Mouse (Mus musculus) MEL (cell line): ENCODE data around the gene Tmem81. TPM values are rescaled to one million over a fixed set of nuclear protein-coding genes. Genes with fewer than 3 reads are reported as not detected.

ENCODE experiments used
- DNase-seq: peaks from one replicate; pipeline ENCODE4 v3.0.0; 2011; ENCODE audit warnings: low read depth, low spot score
- H3K27ac ChIP-seq: 2 replicates; pipeline ENCODE4 v1.5.1; 2012; ENCODE audit warnings: low read depth, mild to moderate bottlenecking, control low read depth, low read length, moderate library complexity; ENCODE audit not compliant: control insufficient read depth
- H3K27me3 ChIP-seq, 2 experiments: fragments of 150-350 bp in 1 of 2; sonication (generic) in 1 of 2; 2 replicates each; pipeline ENCODE4 v1.6.1; 2012; ENCODE audit warnings: low read length in 2 of 2, mild to moderate bottlenecking in 2 of 2, improper control_type of control experiment in 1 of 2, moderate library complexity in 1 of 2; ENCODE audit not compliant: insufficient read depth in 2 of 2, control insufficient read depth in 1 of 2
- H3K36me3 ChIP-seq, 2 experiments: 2 replicates each; pipeline ENCODE4 v1.6.1; 2012 to 2014; ENCODE audit warnings: low read length in 2 of 2, improper control_type of control experiment in 1 of 2, inconsistent platforms in 1 of 2, mild to moderate bottlenecking in 1 of 2; ENCODE audit not compliant: insufficient read depth in 2 of 2, control insufficient read depth in 1 of 2
- H3K4me1 ChIP-seq, 2 experiments: fragments of 150-350 bp in 1 of 2; sonication (generic) in 1 of 2; 2 replicates each; pipeline ENCODE4 v1.6.1; 2012; ENCODE audit warnings: low read length in 2 of 2, improper control_type of control experiment in 1 of 2, mild to moderate bottlenecking in 1 of 2; ENCODE audit not compliant: insufficient read depth in 2 of 2, control insufficient read depth in 1 of 2
- H3K4me3 ChIP-seq, 2 experiments: fragments of 150-350 bp in 1 of 2; sonication (generic) in 1 of 2; 2 replicates each; pipeline ENCODE4 v1.5.1; 2012; ENCODE audit warnings: low read depth in 2 of 2, low read length in 2 of 2, mild to moderate bottlenecking in 2 of 2, moderate library complexity in 2 of 2, control low read depth in 1 of 2, improper control_type of control experiment in 1 of 2; ENCODE audit not compliant: control insufficient read depth in 1 of 2, insufficient read depth in 1 of 2
- H3K79me2 ChIP-seq: 2 replicates; pipeline ENCODE4 v1.6.1; 2012; ENCODE audit warnings: mild to moderate bottlenecking, low read length, moderate library complexity; ENCODE audit not compliant: control insufficient read depth, poor library complexity, insufficient read depth
- H3K9ac ChIP-seq: 2 replicates; pipeline ENCODE4 v1.6.1; 2012; ENCODE audit warnings: low read depth, mild to moderate bottlenecking, control low read depth, low read length, moderate library complexity; ENCODE audit not compliant: control insufficient read depth, poor library complexity, severe bottlenecking
- H3K9me3 ChIP-seq: fragments of 150-350 bp; sonication (generic); replicated peaks from 2 replicates; pipeline ENCODE4 v1.6.1; 2012; ENCODE audit warnings: mild to moderate bottlenecking, low read length, improper control_type of control experiment, moderate library complexity; ENCODE audit not compliant: insufficient read depth
- CHD2 ChIP-seq: IDR thresholded peaks from 2 replicates; pipeline ENCODE4 v1.6.1; 2011; ENCODE audit warnings: low read length, improper control_type of control experiment
- CTCF ChIP-seq, 3 experiments: IDR thresholded peaks in 2 of 3; conservative IDR thresholded peaks in 1 of 3; 2 replicates each; pipeline ENCODE4 v1.5.1; 2011 to 2012; ENCODE audit warnings: low read length in 3 of 3, low read depth in 2 of 3, mild to moderate bottlenecking in 2 of 3, improper control_type of control experiment in 1 of 3, inconsistent platforms in 1 of 3, mixed read lengths in 1 of 3, moderate library complexity in 1 of 3; ENCODE audit not compliant: control insufficient read depth in 1 of 3, insufficient read depth in 1 of 3, poor library complexity in 1 of 3, severe bottlenecking in 1 of 3
- EP300 ChIP-seq, 2 experiments: IDR thresholded peaks; 2 replicates each; pipeline ENCODE4 v1.6.1; 2011; ENCODE audit warnings: improper control_type of control experiment in 2 of 2, low read length in 2 of 2, low read depth in 1 of 2, mild to moderate bottlenecking in 1 of 2
- ETS1 ChIP-seq: IDR thresholded peaks from 2 replicates; pipeline ENCODE4 v1.6.1; 2012; ENCODE audit warnings: low read depth, mild to moderate bottlenecking, inconsistent platforms, low read length, improper control_type of control experiment, moderate library complexity
- GATA1 ChIP-seq: IDR thresholded peaks from 2 replicates; pipeline ENCODE4 v1.6.1; 2011; ENCODE audit warnings: low read depth, low read length, improper control_type of control experiment
- HCFC1 ChIP-seq: IDR thresholded peaks from 2 replicates; pipeline ENCODE4 v1.6.1; 2012; ENCODE audit warnings: low read depth, mild to moderate bottlenecking, inconsistent platforms, low read length, improper control_type of control experiment, moderate library complexity
- JUND ChIP-seq: IDR thresholded peaks from 2 replicates; pipeline ENCODE4 v1.6.1; 2011; ENCODE audit warnings: low read depth, mild to moderate bottlenecking, improper control_type of control experiment, low read length
- MAFK ChIP-seq: IDR thresholded peaks from 2 replicates; pipeline ENCODE4 v1.6.1; 2011; ENCODE audit warnings: low read depth, mild to moderate bottlenecking, low read length, improper control_type of control experiment, borderline replicate concordance
- MAX ChIP-seq: IDR thresholded peaks from 2 replicates; pipeline ENCODE4 v1.6.1; 2011; ENCODE audit warnings: low read length, improper control_type of control experiment
- MEF2A ChIP-seq: IDR thresholded peaks from 2 replicates; pipeline ENCODE4 v1.6.1; 2014; ENCODE audit warnings: low read depth, mild to moderate bottlenecking, inconsistent platforms, low read length, improper control_type of control experiment; ENCODE audit not compliant: poor library complexity, insufficient replicate concordance, severe bottlenecking; ENCODE audit errors: extremely low read depth
- MXI1 ChIP-seq: IDR thresholded peaks from 2 replicates; pipeline ENCODE4 v1.6.1; 2011; ENCODE audit warnings: mild to moderate bottlenecking, low read depth, low read length, improper control_type of control experiment
- MYB ChIP-seq: IDR thresholded peaks from 2 replicates; pipeline ENCODE4 v1.6.1; 2011; ENCODE audit warnings: mild to moderate bottlenecking, low read depth, low read length, improper control_type of control experiment
- POLR2AphosphoS2 ChIP-seq: IDR thresholded peaks from 2 replicates; pipeline ENCODE4 v1.6.1; 2011; ENCODE audit warnings: low read length, improper control_type of control experiment
- POLR2AphosphoS5 ChIP-seq: IDR thresholded peaks from 2 replicates; pipeline ENCODE4 v1.6.1; 2012; ENCODE audit warnings: low read depth, borderline replicate concordance, mild to moderate bottlenecking, inconsistent platforms, low read length, moderate library complexity, mixed read lengths
- RAD21 ChIP-seq: IDR thresholded peaks from 2 replicates; pipeline ENCODE4 v1.6.1; 2011; ENCODE audit warnings: mild to moderate bottlenecking, low read depth, low read length, improper control_type of control experiment
- RCOR1 ChIP-seq: IDR thresholded peaks from 2 replicates; pipeline ENCODE4 v1.6.1; 2012; ENCODE audit warnings: low read depth, mild to moderate bottlenecking, inconsistent platforms, low read length, improper control_type of control experiment
- SIN3A ChIP-seq: IDR thresholded peaks from 2 replicates; pipeline ENCODE4 v1.6.1; 2012; ENCODE audit warnings: low read length, improper control_type of control experiment, inconsistent platforms
- SMC3 ChIP-seq: IDR thresholded peaks from 2 replicates; pipeline ENCODE4 v1.6.1; 2011; ENCODE audit warnings: low read depth, low read length, improper control_type of control experiment
- TAL1 ChIP-seq: IDR thresholded peaks from 2 replicates; pipeline ENCODE4 v1.6.1; 2012; ENCODE audit warnings: mild to moderate bottlenecking, inconsistent platforms, low read length, moderate library complexity, mixed read lengths
- UBTF ChIP-seq: IDR thresholded peaks from 2 replicates; pipeline ENCODE4 v1.6.1; 2012; ENCODE audit warnings: low read depth, mild to moderate bottlenecking, inconsistent platforms, low read length, improper control_type of control experiment, moderate library complexity, borderline replicate concordance; ENCODE audit not compliant: insufficient read depth
- USF1 ChIP-seq: IDR thresholded peaks from 2 replicates; pipeline ENCODE4 v1.6.1; 2014; ENCODE audit warnings: low read depth, mild to moderate bottlenecking, inconsistent platforms, low read length, improper control_type of control experiment, moderate library complexity
- USF2 ChIP-seq, 2 experiments: IDR thresholded peaks; 2 replicates each; pipeline ENCODE4 v1.6.1; 2011 to 2012; ENCODE audit warnings: improper control_type of control experiment in 2 of 2, low read length in 2 of 2, borderline replicate concordance in 1 of 2, inconsistent platforms in 1 of 2, low read depth in 1 of 2, mild to moderate bottlenecking in 1 of 2; ENCODE audit not compliant: insufficient read depth in 1 of 2
- ZC3H11A ChIP-seq: IDR thresholded peaks from 2 replicates; pipeline ENCODE4 v1.6.1; 2012; ENCODE audit warnings: low read depth, mild to moderate bottlenecking, inconsistent platforms, low read length, improper control_type of control experiment
- ZKSCAN1 ChIP-seq: IDR thresholded peaks from 2 replicates; pipeline ENCODE4 v1.6.1; 2012; ENCODE audit warnings: low read depth, mild to moderate bottlenecking, inconsistent platforms, low read length, improper control_type of control experiment, moderate library complexity
- ZMIZ1 ChIP-seq: IDR thresholded peaks from 2 replicates; pipeline ENCODE4 v1.6.1; 2012; ENCODE audit warnings: low read depth, mild to moderate bottlenecking, inconsistent platforms, low read length, improper control_type of control experiment, moderate library complexity
- ZNF384 ChIP-seq: IDR thresholded peaks from 2 replicates; pipeline ENCODE4 v1.6.1; 2012; ENCODE audit warnings: low read depth, mild to moderate bottlenecking, inconsistent platforms, low read length, improper control_type of control experiment
- polyA plus RNA-seq, 2 experiments: library from polyadenylated mRNA; stranded (reverse) in 1 of 2; unstranded in 1 of 2; fragments of >175 nt in 1 of 2; fragments of >200 nt in 1 of 2; gene quantifications; 2 replicates each; pipeline versions ENCODE4 v1.2.1 to v1.2.4; 2012; ENCODE audit warnings: low replicate concordance in 2 of 2, low read depth in 1 of 2; ENCODE audit not compliant: insufficient read length in 2 of 2, insufficient read depth in 1 of 2, missing spikeins in 1 of 2
- total RNA-seq: library from RNA; depleted of rRNA; stranded (reverse); fragments of 300-350 nt; gene quantifications from 2 replicates; pipeline ENCODE4 v1.2.3, GENCODE M21; 2012

The Tmem81 gene
- total and polyA plus RNA-seq, 3 experiments, result 2.9 to 5.4 TPM; not detected in 1

DNA sequence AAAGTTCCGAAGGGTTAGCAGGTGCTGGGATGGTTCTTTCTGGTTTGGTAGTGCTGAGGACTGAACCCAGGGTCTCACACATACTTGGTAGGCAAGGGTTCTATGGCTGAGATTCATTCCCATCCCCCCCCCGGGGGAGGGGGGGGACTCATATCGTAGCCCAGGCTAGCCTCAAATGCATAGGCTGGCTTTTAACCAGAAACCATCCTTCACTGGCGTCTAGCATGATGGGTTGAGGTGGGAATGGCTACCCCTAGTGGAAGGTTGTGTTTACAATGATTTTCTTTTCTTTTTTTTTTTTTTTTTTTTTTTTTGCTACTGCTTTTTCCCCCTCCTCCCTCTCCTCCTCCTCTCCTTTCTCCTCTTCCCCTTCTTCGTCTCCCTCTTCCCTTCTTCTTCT, 33.5 kb upstream of the Tmem81 start:
- Histone ChIP-seq H3K27ac (no peak overlapping the region), H3K27me3 (no peaks in the 10 kb centered on the region), H3K9me3 (no peaks in the 10 kb centered on the region), H3K79me2 (peaks cover 12% of the 10 kb centered on the region), H3K9ac (no peak overlapping the region), H3K36me3 (peaks cover 0 to 14% of the 10 kb centered on the region in 2 experiments; a peak in 2 of 4 replicates), H3K4me1 (peaks cover 2 to 5% of the 10 kb centered on the region in 2 experiments; a peak in 3 of 4 replicates), H3K4me3 (no peak overlapping the region)
- TF ChIP-seq MAX (no peak), EP300 (IDR thresholded peaks at IDR 0.05; ENCODE audit: low read depth in 1 of 2, low read length in 2 of 2) (no peak), SIN3A (no peak), POLR2AphosphoS5 (no peak), RCOR1 (no peak), ZKSCAN1 (no peak), ZNF384 (peak; percentile 96), ZC3H11A (no peak), HCFC1 (no peak), RAD21 (peak; percentile 22), GATA1 (no peak), TAL1 (no peak), CTCF (IDR thresholded peaks at IDR 0.05 in 2 of 3, conservative IDR thresholded peaks at IDR 0.05 in 1 of 3; ENCODE audit: control insufficient read depth in 1 of 3, insufficient read depth in 1 of 3, low read depth in 2 of 3, low read length in 3 of 3, poor library complexity in 1 of 3, severe bottlenecking in 1 of 3) (peak; percentile 22 to 49 (median 32); a peak in 3 of 6 replicates), SMC3 (peak; percentile 33; the same call in 1 of the 2 replicates)
- peak; percentile 39 for DNase-seq

DNA sequence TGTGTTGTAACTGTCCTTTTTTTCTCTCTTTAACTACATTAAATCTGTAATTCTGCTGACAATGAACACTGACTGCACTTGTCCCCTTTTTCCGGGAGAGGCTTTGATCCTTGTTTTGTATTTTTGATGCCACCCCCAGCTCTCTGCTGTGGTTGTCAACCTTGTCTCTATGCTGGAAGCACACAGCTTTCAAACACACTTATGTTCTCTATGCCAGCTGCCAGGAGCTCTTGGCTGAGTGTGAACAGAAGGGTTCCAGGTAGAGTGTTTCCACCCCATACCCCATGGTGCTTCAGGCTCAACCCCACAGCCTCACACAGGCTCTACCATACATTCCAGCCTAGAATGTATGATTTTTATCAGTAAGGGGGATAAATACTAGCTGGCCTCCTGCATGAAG, 31.5 kb upstream of the Tmem81 start:
- H3K4me1 ChIP-seq, result peaks cover 2 to 9% of the 10 kb centered on the region in 2 experiments
- H3K9me3 ChIP-seq, result no peaks in the 10 kb centered on the region
- H3K79me2 ChIP-seq, result peaks cover 29% of the 10 kb centered on the region
- no peak overlapping the region for H3K27ac ChIP-seq
- H3K27me3 ChIP-seq, result no peaks in the 10 kb centered on the region
- DNase-seq, result peak; percentile 18
- H3K36me3 ChIP-seq, result peaks cover 0 to 27% of the 10 kb centered on the region in 2 experiments; a peak in 2 of 4 replicates
- H3K9ac ChIP-seq, result no peak overlapping the region
- no peak overlapping the region for H3K4me3 ChIP-seq
- TF ChIP-seq JUND (no peak), ZNF384 (no peak), MEF2A (no peak), SMC3 (no peak), USF2 (IDR thresholded peaks at IDR 0.05; ENCODE audit: borderline replicate concordance in 1 of 2, insufficient read depth in 1 of 2, low read depth in 1 of 2, low read length in 2 of 2) (no peak), CHD2 (no peak), POLR2AphosphoS2 (no peak), TAL1 (no peak), ETS1 (no peak), MXI1 (no peak), MAFK (no peak), ZMIZ1 (no peak), MYB (no peak), POLR2AphosphoS5 (no peak), RCOR1 (no peak), USF1 (no peak), UBTF (no peak), RAD21 (no peak), ZC3H11A (no peak)
- TF ChIP-seq, all 39 proteins: peak for 0
